Mouse (Mus musculus) myocyte (in vitro differentiated cells): ENCODE data around the gene Junb. TPM values are rescaled to one million over a fixed set of nuclear protein-coding genes. Genes with fewer than 3 reads are reported as not detected.
A peak's percentile ranks its signal among the peaks of the same experiment; 100 is the strongest.

ENCODE experiments used
- H3K27me3 ChIP-seq: one replicate; pipeline ENCODE4 v1.6.1; 2011; ENCODE audit not compliant: control insufficient read depth, insufficient read depth, insufficient read length
- H3K36me3 ChIP-seq: one replicate; pipeline ENCODE4 v1.6.1; 2011; ENCODE audit not compliant: control insufficient read depth, insufficient read depth
- H3K4me2 ChIP-seq: one replicate; pipeline ENCODE4 v1.6.1; 2011; ENCODE audit warnings: low read depth, control low read depth
- H3K4me3 ChIP-seq: one replicate; pipeline ENCODE4 v1.5.1; 2011; ENCODE audit warnings: mild to moderate bottlenecking, control low read depth, moderate library complexity
- H3K79me2 ChIP-seq: one replicate; pipeline ENCODE4 v1.6.1; 2011; ENCODE audit not compliant: control insufficient read depth, insufficient read depth
- H3ac ChIP-seq: one replicate; pipeline ENCODE4 v1.6.1; 2011; ENCODE audit not compliant: control insufficient read depth, insufficient read length
- CEBPB ChIP-seq: IDR thresholded peaks from 2 replicates; pipeline ENCODE4 v1.6.1; 2011; ENCODE audit warnings: mild to moderate bottlenecking, moderate library complexity; ENCODE audit not compliant: poor library complexity, insufficient read depth, severe bottlenecking
- E2F4 ChIP-seq: IDR thresholded peaks from one replicate; pipeline ENCODE4 v1.6.1; 2011; ENCODE audit warnings: mild to moderate bottlenecking, control low read depth, moderate library complexity; ENCODE audit not compliant: insufficient read depth
- MAX ChIP-seq: IDR thresholded peaks from one replicate; pipeline ENCODE4 v1.6.1; 2011; ENCODE audit warnings: low read depth, mild to moderate bottlenecking, control low read depth
- MYOD1 ChIP-seq, 3 experiments: IDR thresholded peaks; one replicate each; pipeline ENCODE4 v1.6.1; 2011; ENCODE audit warnings: control low read depth in 2 of 3, low read depth in 2 of 3, mild to moderate bottlenecking in 2 of 3, moderate library complexity in 1 of 3; ENCODE audit not compliant: insufficient read length in 2 of 3, control insufficient read depth in 1 of 3
- MYOG ChIP-seq, 3 experiments: IDR thresholded peaks; one replicate each; pipeline ENCODE4 v1.6.1; 2011; ENCODE audit warnings: control low read depth in 2 of 3, low read depth in 2 of 3, mild to moderate bottlenecking in 2 of 3; ENCODE audit not compliant: insufficient read length in 2 of 3, control insufficient read depth in 1 of 3, insufficient read depth in 1 of 3
- POLR2A ChIP-seq: IDR thresholded peaks from one replicate; pipeline ENCODE4 v1.6.1; 2011; ENCODE audit warnings: low read depth, mild to moderate bottlenecking, control low read depth, moderate library complexity; ENCODE audit not compliant: insufficient read length
- POLR2AphosphoS2 ChIP-seq: IDR thresholded peaks from one replicate; pipeline ENCODE4 v1.6.1; 2011; ENCODE audit warnings: low read depth, control low read depth; ENCODE audit not compliant: insufficient read length
- REST ChIP-seq: IDR thresholded peaks from one replicate; pipeline ENCODE4 v1.6.1; 2011; ENCODE audit warnings: mild to moderate bottlenecking, control low read depth, moderate library complexity; ENCODE audit not compliant: insufficient read depth, insufficient read length
- SRF ChIP-seq: IDR thresholded peaks from one replicate; pipeline ENCODE4 v1.6.1; 2011; ENCODE audit warnings: low read depth; ENCODE audit not compliant: control insufficient read depth, insufficient read length
- TCF12 ChIP-seq: IDR thresholded peaks from one replicate; pipeline ENCODE4 v1.6.1; 2011; ENCODE audit warnings: mild to moderate bottlenecking, control low read depth; ENCODE audit not compliant: poor library complexity, insufficient read depth, severe bottlenecking
- TCF3 ChIP-seq: IDR thresholded peaks from one replicate; pipeline ENCODE4 v1.6.1; 2011; ENCODE audit warnings: low read depth, control low read depth; ENCODE audit not compliant: insufficient read length
- USF1 ChIP-seq: IDR thresholded peaks from one replicate; pipeline ENCODE4 v1.6.1; 2011; ENCODE audit warnings: low read depth, mild to moderate bottlenecking, control low read depth, moderate library complexity
- polyA plus RNA-seq: library from polyadenylated mRNA; unstranded; fragments of >200 nt; fragmentation: generic; extraction: Trizol; gene quantifications from one replicate; pipeline ENCODE4 v1.2.1, GENCODE M21; 2012; ENCODE audit warnings: missing spikeins

The Junb gene
- polyA plus RNA-seq: 140 TPM

GRCm38 (mm10) chr8:84978248-84978940 lies at the start of gene Junb:
TSS of gene Junb (minus strand) at chr8:84978718.
- no peak for TF ChIP-seq E2F4
- no peak for TF ChIP-seq CEBPB
- peak; percentile 33 for TF ChIP-seq REST
- TF ChIP-seq MYOG (IDR thresholded peaks at IDR 0.05; ENCODE audit: control insufficient read depth in 1 of 3, insufficient read depth in 1 of 3, insufficient read length in 2 of 3, low read depth in 2 of 3): peak in 1 of 3 experiments; percentile 41
- TF ChIP-seq POLR2A: peak; percentile 94
- peak; percentile 96 for TF ChIP-seq POLR2AphosphoS2
- peak in 1 of 3 experiments; percentile 36 for TF ChIP-seq MYOD1 (IDR thresholded peaks at IDR 0.05; ENCODE audit: control insufficient read depth in 1 of 3, insufficient read length in 2 of 3, low read depth in 2 of 3)
- TF ChIP-seq SRF: no peak
- no peak for TF ChIP-seq TCF12
- no peak for TF ChIP-seq USF1
- TF ChIP-seq TCF3: no peak
- TF ChIP-seq MAX: peak; percentile 96
- peak within 1 kb of the TSS; percentile 99 for H3K4me2 ChIP-seq
- H3K4me3 ChIP-seq: peak within 1 kb of the TSS; percentile 92
- no peaks in the 10 kb centered on the region for H3K27me3 ChIP-seq
- H3K36me3 ChIP-seq: no peaks in the 10 kb centered on the region
- peak within 1 kb of the TSS; percentile 64 for H3ac ChIP-seq
- H3K79me2 ChIP-seq: peaks cover 18% of the 10 kb centered on the region

GRCm38 (mm10) chr8:85027922-85028321 lies 49.4 kb upstream of the Junb start:
- Histone ChIP-seq H3ac (peak overlapping the region; percentile 75), H3K27me3 (no peaks in the 10 kb centered on the region), H3K4me3 (peak overlapping the region; percentile 99), H3K4me2 (peak overlapping the region; percentile 88), H3K36me3 (peaks cover 23% of the 10 kb centered on the region), H3K79me2 (peaks cover 59% of the 10 kb centered on the region)
- no peak for TF ChIP-seq REST
- no peak for TF ChIP-seq POLR2A
- no peak for TF ChIP-seq TCF12
- no peak for TF ChIP-seq USF1
- no peak for TF ChIP-seq CEBPB
- TF ChIP-seq SRF: no peak
- no peak for TF ChIP-seq TCF3
- no peak for TF ChIP-seq MYOG (IDR thresholded peaks at IDR 0.05; ENCODE audit: control insufficient read depth in 1 of 3, insufficient read depth in 1 of 3, insufficient read length in 2 of 3, low read depth in 2 of 3)
- no peak for TF ChIP-seq E2F4
- TF ChIP-seq POLR2AphosphoS2: no peak
- TF ChIP-seq MYOD1 (IDR thresholded peaks at IDR 0.05; ENCODE audit: control insufficient read depth in 1 of 3, insufficient read length in 2 of 3, low read depth in 2 of 3): no peak
- TF ChIP-seq MAX: no peak

GRCm38 (mm10) chr8:85027516-85027855 lies 49.0 kb upstream of the Junb start:
- peak overlapping the region; percentile 88 for H3K4me2 ChIP-seq
- H3K4me3 ChIP-seq: peak overlapping the region; percentile 99
- TF ChIP-seq TCF3: no peak
- TF ChIP-seq MYOG (IDR thresholded peaks at IDR 0.05; ENCODE audit: control insufficient read depth in 1 of 3, insufficient read depth in 1 of 3, insufficient read length in 2 of 3, low read depth in 2 of 3): no peak
- no peak for TF ChIP-seq MAX
- TF ChIP-seq REST: no peak
- no peak for TF ChIP-seq POLR2AphosphoS2
- no peak for TF ChIP-seq SRF
- no peak for TF ChIP-seq E2F4
- TF ChIP-seq USF1: no peak
- no peak for TF ChIP-seq CEBPB
- no peak for TF ChIP-seq POLR2A
- no peak for TF ChIP-seq TCF12
- no peak for TF ChIP-seq MYOD1 (IDR thresholded peaks at IDR 0.05; ENCODE audit: control insufficient read depth in 1 of 3, insufficient read length in 2 of 3, low read depth in 2 of 3)
- no peaks in the 10 kb centered on the region for H3K27me3 ChIP-seq
- peaks cover 58% of the 10 kb centered on the region for H3K79me2 ChIP-seq
- peak overlapping the region; percentile 75 for H3ac ChIP-seq
- H3K36me3 ChIP-seq: peaks cover 19% of the 10 kb centered on the region

DNA sequence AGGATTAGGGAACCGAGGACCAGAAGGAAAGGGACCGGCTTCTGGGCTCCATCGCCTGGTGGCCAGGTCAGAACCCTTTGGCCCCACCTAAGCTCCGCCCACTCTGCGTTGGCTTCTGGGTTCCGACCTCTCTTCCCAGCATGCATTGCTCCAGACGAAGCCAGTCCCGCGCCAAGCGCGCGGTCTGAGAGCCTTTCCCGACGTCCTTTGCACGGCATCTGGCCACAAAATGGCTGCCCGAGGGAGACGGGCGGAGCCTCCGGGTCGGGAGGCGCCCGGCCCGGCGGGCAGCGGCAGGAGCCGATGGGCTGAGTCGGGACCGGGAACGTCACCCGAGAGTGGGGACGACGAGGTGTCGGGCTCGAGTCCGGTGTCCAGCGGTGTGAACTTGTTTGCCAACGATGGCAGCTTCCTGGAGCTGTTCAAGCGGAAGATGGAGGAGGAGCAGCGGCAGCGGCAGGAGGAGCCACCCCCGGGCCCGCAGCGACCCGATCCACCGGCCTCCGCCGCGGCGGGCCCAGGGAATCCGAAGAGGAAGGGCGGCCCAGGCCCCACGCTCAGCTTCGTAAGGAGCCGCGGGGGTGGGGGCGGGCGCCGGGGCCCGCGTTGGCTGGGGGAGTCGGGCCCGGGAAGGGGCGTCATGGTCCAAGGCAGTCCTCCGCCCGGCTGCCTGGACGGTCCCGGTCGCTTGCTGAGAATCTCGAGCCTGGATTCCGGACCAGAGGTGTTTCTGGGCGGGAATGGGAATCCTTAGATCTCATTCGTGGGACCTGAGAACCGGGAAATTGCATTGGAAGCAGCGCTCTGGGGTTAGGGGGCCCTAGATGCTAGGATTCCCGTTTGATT lies 48.4 kb upstream of the Junb start, which contains the start of gene Trir:
Gene Trir, plus strand, starts transcription at position 154 of the 846 bp plus-strand sequence.
- H3K36me3 ChIP-seq: peaks cover 17% of the 10 kb centered on the region
- TF ChIP-seq MYOD1 (IDR thresholded peaks at IDR 0.05; ENCODE audit: control insufficient read depth in 1 of 3, insufficient read length in 2 of 3, low read depth in 2 of 3) (peak in 1 of 3 experiments; percentile 54), REST (no peak), POLR2A (peak; percentile 93), MYOG (IDR thresholded peaks at IDR 0.05; ENCODE audit: control insufficient read depth in 1 of 3, insufficient read depth in 1 of 3, insufficient read length in 2 of 3, low read depth in 2 of 3) (peak in 1 of 3 experiments; percentile 59), E2F4 (peak; percentile 85), POLR2AphosphoS2 (peak; percentile 76)

More for the DNA sequence above, 48.4 kb upstream of the Junb start, which contains the start of gene Trir:
- Histone ChIP-seq H3ac (peak within 1 kb of the TSS; percentile 75), H3K4me3 (peak within 1 kb of the TSS; percentile 99), H3K27me3 (no peaks in the 10 kb centered on the region), H3K4me2 (peak within 1 kb of the TSS; percentile 99), H3K79me2 (peaks cover 58% of the 10 kb centered on the region)
